Mouse (Mus musculus): ENCODE results near the gene Olfr958. TPM values are rescaled to one million over a fixed set of nuclear protein-coding genes. Genes with fewer than 3 reads are reported as not detected.

The Olfr958 gene
- polyA plus RNA-seq, 1 experiment from 2014 or later = not detected

- Histone ChIP-seq H3K9ac (no peak overlapping the region), H3K4me1 (replicated peaks) (no peaks in the 10 kb centered on the region), H3K4me3 (replicated peaks) (no peak overlapping the region), H3K27me3 (no peaks in the 10 kb centered on the region), H3K36me3 (replicated peaks) (no peaks in the 10 kb centered on the region), H3K9me3 (replicated peaks) (no peaks in the 10 kb centered on the region), H3K27ac (replicated peaks) (no peak overlapping the region), H3K4me2 (no peak overlapping the region)
- no peak for ATAC-seq (ENCODE audit: insufficient read depth)
- 63% methylated on average over 9 of the region's 9 CpGs for WGBS (ENCODE audit: insufficient replicate concordance)
Observed at GRCm38 (mm10) chr9:39509412-39509811, 44.4 kb downstream of the Olfr958 start.

DNA sequence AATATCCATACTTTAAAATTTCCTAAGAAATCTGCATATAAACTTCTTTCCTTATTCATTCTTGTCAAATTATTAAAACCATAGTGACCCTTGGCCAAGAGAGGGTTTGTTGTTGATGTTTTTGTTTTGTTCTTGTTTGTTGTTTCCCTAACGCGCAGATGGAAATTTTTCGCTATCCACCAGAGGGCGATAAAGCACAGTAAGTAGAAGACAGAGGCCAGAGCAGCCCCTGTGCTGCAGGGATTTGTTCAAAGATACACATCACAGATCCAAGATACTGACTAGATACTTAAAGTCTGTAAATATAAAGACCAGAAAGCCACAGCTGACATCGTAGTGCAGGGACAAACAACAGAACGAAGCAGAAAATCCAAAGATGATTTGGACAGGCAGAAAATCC, 44.9 kb downstream of the Olfr958 start:
- H3K4me1 ChIP-seq (replicated peaks) = no peaks in the 10 kb centered on the region
- H3K9me3 ChIP-seq (replicated peaks) = no peaks in the 10 kb centered on the region
- no peaks in the 10 kb centered on the region for H3K27me3 ChIP-seq
- no peaks in the 10 kb centered on the region for H3K36me3 ChIP-seq (replicated peaks)
- ATAC-seq (ENCODE audit: insufficient read depth) = no peak
- no peak overlapping the region for H3K4me3 ChIP-seq (replicated peaks)
- H3K9ac ChIP-seq = no peak overlapping the region
- 7% methylated on average over 6 of the region's 6 CpGs for WGBS (ENCODE audit: insufficient replicate concordance)
- no peak overlapping the region for H3K27ac ChIP-seq (replicated peaks)
- no peak overlapping the region for H3K4me2 ChIP-seq

Other genes with a start within 250 kb of the Olfr958 start
- gene Olfr948, start 228.0 kb downstream of the Olfr958 start, polyA plus RNA-seq (2015; fragmentation: Nextera tagmentation; extraction: Ambion mirVana) = not detected in 2 replicates
- gene Olfr951, start 166.6 kb downstream of the Olfr958 start, polyA plus RNA-seq (2015; fragmentation: Nextera tagmentation; extraction: Ambion mirVana) = not detected in 2 replicates
- not detected in 2 replicates for gene Olfr952, start 126.9 kb downstream of the Olfr958 start, polyA plus RNA-seq (2015; fragmentation: Nextera tagmentation; extraction: Ambion mirVana)
- not detected in 2 replicates for gene Olfr954, start 97.4 kb downstream of the Olfr958 start, polyA plus RNA-seq (2015; fragmentation: Nextera tagmentation; extraction: Ambion mirVana)
- not detected in 2 replicates for gene Olfr955, start 82.1 kb downstream of the Olfr958 start, polyA plus RNA-seq (2015; fragmentation: Nextera tagmentation; extraction: Ambion mirVana)
- not detected in 2 replicates for gene Olfr44, start 60.1 kb downstream of the Olfr958 start, polyA plus RNA-seq (2015; fragmentation: Nextera tagmentation; extraction: Ambion mirVana)
- not detected in 2 replicates for gene Olfr957, start 38.2 kb downstream of the Olfr958 start, polyA plus RNA-seq (2015; fragmentation: Nextera tagmentation; extraction: Ambion mirVana)
- gene Olfr959, start 21.5 kb upstream of the Olfr958 start, polyA plus RNA-seq (2015; fragmentation: Nextera tagmentation; extraction: Ambion mirVana) = not detected in 2 replicates
- gene AW551984, start 50.3 kb upstream of the Olfr958 start, polyA plus RNA-seq (2015; fragmentation: Nextera tagmentation; extraction: Ambion mirVana) = 3.2 and 4.6 TPM in 2 replicates
- not detected in 2 replicates for gene Olfr148, start 56.6 kb upstream of the Olfr958 start, polyA plus RNA-seq (2015; fragmentation: Nextera tagmentation; extraction: Ambion mirVana)
- gene Olfr960, start 67.3 kb upstream of the Olfr958 start, polyA plus RNA-seq (2015; fragmentation: Nextera tagmentation; extraction: Ambion mirVana) = not detected in 2 replicates
- not detected in 2 replicates for gene Olfr961, start 91.0 kb upstream of the Olfr958 start, polyA plus RNA-seq (2015; fragmentation: Nextera tagmentation; extraction: Ambion mirVana)
- not detected in 2 replicates for gene Olfr963, start 113.2 kb upstream of the Olfr958 start, polyA plus RNA-seq (2015; fragmentation: Nextera tagmentation; extraction: Ambion mirVana)
- gene Olfr149, start 153.1 kb upstream of the Olfr958 start, polyA plus RNA-seq (2015; fragmentation: Nextera tagmentation; extraction: Ambion mirVana) = not detected in 2 replicates
- not detected in 2 replicates for gene Olfr965, start 157.3 kb upstream of the Olfr958 start, polyA plus RNA-seq (2015; fragmentation: Nextera tagmentation; extraction: Ambion mirVana)
- not detected in 2 replicates for gene Olfr150, start 176.9 kb upstream of the Olfr958 start, polyA plus RNA-seq (2015; fragmentation: Nextera tagmentation; extraction: Ambion mirVana)
- not detected in 2 replicates for gene Olfr967, start 192.2 kb upstream of the Olfr958 start, polyA plus RNA-seq (2015; fragmentation: Nextera tagmentation; extraction: Ambion mirVana)
- gene Olfr968, start 229.2 kb upstream of the Olfr958 start, polyA plus RNA-seq (2015; fragmentation: Nextera tagmentation; extraction: Ambion mirVana) = not detected in 2 replicates
- gene Olfr969, start 236.9 kb upstream of the Olfr958 start, polyA plus RNA-seq (2015; fragmentation: Nextera tagmentation; extraction: Ambion mirVana) = not detected in 2 replicates